14 mouse cellular contexts compared by ENCODE assay signal in the genomic region with DNA sequence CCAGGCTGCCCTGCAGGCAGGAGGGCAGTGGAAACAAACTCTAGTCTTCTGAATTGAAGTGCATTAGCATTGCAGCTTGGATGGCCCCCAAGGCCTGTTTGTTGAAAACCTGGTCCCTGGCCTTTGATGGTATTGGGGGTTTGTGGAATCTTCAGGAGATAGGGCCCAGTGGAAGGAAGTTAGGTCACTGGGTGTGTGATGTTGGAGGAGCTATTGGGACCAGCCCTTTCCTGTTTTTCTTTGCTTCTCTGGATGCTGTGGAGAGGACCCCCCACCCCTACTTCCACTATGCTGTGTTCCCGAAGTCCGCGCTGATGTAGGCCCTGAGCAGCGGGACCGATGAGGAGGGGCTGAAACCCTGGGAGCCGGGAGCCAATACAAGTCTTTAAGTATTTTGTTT. TPM values are rescaled to one million over a fixed set of nuclear protein-coding genes. Genes with fewer than 3 reads are reported as not detected.
"Had no signal": no experiment of that assay in that cellular context is flagged by ENCODE, and none has a peak within 500 bp of the region (broad histone marks: within the 10 kb centered on the region; RNA-seq: fewer than 3 reads in every experiment).

No protein-coding gene starts in this region.

- H3K27ac ChIP-seq: left cerebral cortex, adult 2 months; limb, embryonic 10.5 days; liver, embryonic 12.5 days; midbrain, embryonic 12.5 days; neural tube, embryonic 15.5 days had no signal

- H3K9me3 ChIP-seq: limb, embryonic 10.5 days; neural tube, embryonic 15.5 days had no signal

- DNase-seq: kidney, adult 9 months; kidney, postnatal 10 days; right cerebral cortex, adult 18-20 months; right cerebral cortex, postnatal 25 days; thymus, adult 18-20 months; thymus, postnatal 14 days had no signal

- ATAC-seq: intestine, embryonic 16.5 days; liver, embryonic 12.5 days had no signal

- H3K4me3 ChIP-seq: left cerebral cortex, adult 2 months; limb, embryonic 10.5 days; liver, embryonic 12.5 days; midbrain, embryonic 12.5 days; neural tube, embryonic 15.5 days had no signal

- H3K4me2 ChIP-seq: liver, embryonic 12.5 days; midbrain, embryonic 12.5 days; neural tube, embryonic 15.5 days had no signal

- H3K36me3 ChIP-seq: limb, embryonic 10.5 days; liver, embryonic 12.5 days; midbrain, embryonic 12.5 days; neural tube, embryonic 15.5 days had no signal

- H3K27me3 ChIP-seq: liver, embryonic 12.5 days; neural tube, embryonic 15.5 days had no signal

- H3K9ac ChIP-seq: liver, embryonic 12.5 days; midbrain, embryonic 12.5 days; neural tube, embryonic 15.5 days had no signal

RNA-seq across cellular contexts. Expression of gene Stpg1, which starts 3.5 kb away (rescaled TPM):
- total RNA-seq: megakaryocyte-erythroid progenitor cell, adult 5-6 weeks had no signal
- polyA plus RNA-seq: limb, embryonic 10.5 days; liver, embryonic 12.5 days; liver, embryonic 16.5 days had no signal
